Mouse (Mus musculus) liver, embryonic 13.5 days (tissue): ENCODE measurements around the gene Ccser2. TPM values are rescaled to one million over a fixed set of nuclear protein-coding genes. Genes with fewer than 3 reads are reported as not detected.

Source experiments
- ATAC-seq: fragments of 200-750 bp; cut with Nextera tagmentation; 2 replicates; pipeline ENCODE4 v1.8.0; 2017; ENCODE audit warnings: low read depth, mild to moderate bottlenecking, moderate number of reproducible peaks, moderate library complexity
- DNase-seq: peaks from one replicate; pipeline ENCODE4 v3.0.0; 2022
- H3K27ac ChIP-seq: fragments of 300-500 bp; sonication (generic); 2 replicates; pipeline ENCODE4 v1.5.1; 2015; ENCODE audit warnings: moderate library complexity, mild to moderate bottlenecking, inconsistent platforms
- H3K27me3 ChIP-seq: fragments of 300-500 bp; sonication (generic); 2 replicates; pipeline ENCODE4 v1.6.1; 2015; ENCODE audit warnings: mild to moderate bottlenecking, inconsistent platforms
- H3K36me3 ChIP-seq: fragments of 300-500 bp; sonication (generic); 2 replicates; pipeline ENCODE4 v1.6.1; 2015; ENCODE audit warnings: mild to moderate bottlenecking, inconsistent platforms
- H3K4me1 ChIP-seq: fragments of 300-500 bp; sonication (generic); replicated peaks from 2 replicates; pipeline ENCODE4 v1.6.1; 2015; ENCODE audit warnings: inconsistent platforms
- H3K4me2 ChIP-seq: fragments of 300-500 bp; sonication (generic); 2 replicates; pipeline ENCODE4 v1.6.1; 2015; ENCODE audit warnings: inconsistent platforms, mild to moderate bottlenecking, moderate library complexity
- H3K4me3 ChIP-seq: fragments of 300-500 bp; sonication (generic); replicated peaks from 2 replicates; pipeline ENCODE4 v1.5.1; 2015; ENCODE audit warnings: mild to moderate bottlenecking, inconsistent platforms
- H3K9ac ChIP-seq: fragments of 300-500 bp; sonication (generic); 2 replicates; pipeline ENCODE4 v1.6.1; 2015; ENCODE audit warnings: mild to moderate bottlenecking, inconsistent platforms
- H3K9me3 ChIP-seq: fragments of 300-500 bp; sonication (generic); replicated peaks from 2 replicates; pipeline ENCODE4 v1.6.1; 2016; ENCODE audit warnings: inconsistent platforms
- WGBS: fragments of 180-500 bp; shearing (Covaris S2); methylation state at CpG from one replicate; pipeline ENCODE4 v1.1.7; 2015; ENCODE audit not compliant: insufficient replicate concordance; 5-methylcytosine and 5-hydroxymethylcytosine counted together
- polyA plus RNA-seq: library from polyadenylated mRNA; unstranded; fragments of >200 nt; fragmentation: Nextera tagmentation; extraction: Ambion mirVana; gene quantifications from 2 replicates; pipeline ENCODE4 v1.2.1, GENCODE M21; 2015

The Ccser2 gene
- polyA plus RNA-seq, 1 experiment from 2014 or later = 6.4 TPM

- Histone ChIP-seq H3K4me1 (peaks cover 33% of the 10 kb centered on the region), H3K9ac (no peak overlapping the region), H3K27me3 (no peaks in the 10 kb centered on the region), H3K9me3 (no peaks in the 10 kb centered on the region), H3K27ac (no peak overlapping the region), H3K4me3 (no peak overlapping the region), H3K4me2 (no peak overlapping the region), H3K36me3 (no peaks in the 10 kb centered on the region)
- DNase-seq (no peak), ATAC-seq (no peak)
- WGBS = 71% methylated on average over 4 of the region's 4 CpGs
Observed at GRCm38 (mm10) chr14:36971211-36971610, 2.6 kb upstream of the Ccser2 start.

- peaks cover 33% of the 10 kb centered on the region for H3K4me1 ChIP-seq
- H3K9ac ChIP-seq = no peak overlapping the region
- H3K27ac ChIP-seq = no peak overlapping the region
- no peaks in the 10 kb centered on the region for H3K9me3 ChIP-seq
- no peak overlapping the region for H3K4me3 ChIP-seq
- no peak overlapping the region for H3K4me2 ChIP-seq
- ATAC-seq (no peak), DNase-seq (no peak)
- no peaks in the 10 kb centered on the region for H3K27me3 ChIP-seq
- 66% methylated on average over 3 of the region's 3 CpGs for WGBS
- H3K36me3 ChIP-seq = no peaks in the 10 kb centered on the region
Observed at GRCm38 (mm10) chr14:36969861-36970420, 1.4 kb upstream of the Ccser2 start.

- Histone ChIP-seq H3K27me3 (no peaks in the 10 kb centered on the region), H3K9ac (peak overlapping the region; percentile 85), H3K36me3 (no peaks in the 10 kb centered on the region), H3K9me3 (no peaks in the 10 kb centered on the region), H3K27ac (peak overlapping the region; percentile 53), H3K4me1 (peaks cover 33% of the 10 kb centered on the region), H3K4me3 (peak overlapping the region; percentile 88), H3K4me2 (peak overlapping the region; percentile 97)
- DNase-seq (no peak), ATAC-seq (peak; percentile 39)
- under 1% methylated on average over 39 of the region's 49 CpGs for WGBS
Observed at GRCm38 (mm10) chr14:36968076-36968627, 425 bp downstream of the Ccser2 start.

DNA sequence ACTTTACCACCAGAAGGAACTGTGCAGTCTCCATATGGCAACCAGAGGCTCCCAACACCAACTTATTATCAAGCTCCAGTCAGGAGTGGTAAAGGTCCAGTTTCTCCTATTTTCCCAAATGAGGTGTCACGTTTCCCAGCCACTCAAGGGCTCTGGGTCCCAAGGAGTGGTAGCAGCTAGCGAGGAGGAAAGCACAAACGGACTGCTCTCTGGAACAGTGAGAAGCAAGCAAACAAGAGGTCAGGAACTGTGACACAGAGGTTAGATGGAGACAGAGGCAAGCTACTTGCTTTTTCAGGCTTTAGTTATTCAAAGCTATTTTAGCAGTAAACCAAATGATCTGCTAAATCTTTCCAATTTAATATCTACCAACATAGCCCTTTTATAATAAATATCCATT, 3.2 kb downstream of the Ccser2 start:
- DNase-seq (no peak), ATAC-seq (no peak)
- WGBS = 62% methylated on average over 3 of the region's 3 CpGs
- H3K4me3 ChIP-seq = no peak overlapping the region
- H3K9ac ChIP-seq = no peak overlapping the region
- no peaks in the 10 kb centered on the region for H3K36me3 ChIP-seq
- peaks cover 27% of the 10 kb centered on the region for H3K4me1 ChIP-seq
- H3K27me3 ChIP-seq = no peaks in the 10 kb centered on the region
- no peak overlapping the region for H3K27ac ChIP-seq
- no peaks in the 10 kb centered on the region for H3K9me3 ChIP-seq
- no peak overlapping the region for H3K4me2 ChIP-seq

DNA sequence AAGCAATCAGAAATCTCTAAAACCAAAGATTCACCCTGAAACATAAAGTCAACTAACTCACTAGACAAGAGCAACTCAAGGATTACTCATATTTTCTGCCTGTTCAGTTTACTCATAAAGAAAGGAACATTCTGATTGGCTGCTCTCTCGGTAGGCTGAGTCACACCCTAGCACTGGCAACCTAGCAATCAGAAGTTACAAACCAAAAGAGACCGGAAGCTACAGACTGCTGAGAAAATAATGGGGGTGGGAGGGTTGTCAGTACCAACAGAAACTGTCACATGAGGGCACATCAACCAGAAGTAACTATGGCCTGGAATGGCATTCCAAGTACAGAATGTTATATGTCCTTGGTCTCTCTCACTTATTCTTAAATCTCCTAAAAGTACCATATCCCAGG, 6.1 kb downstream of the Ccser2 start:
- WGBS = 62% methylated on average over 2 of the region's 2 CpGs
- Histone ChIP-seq H3K4me2 (no peak overlapping the region), H3K27ac (no peak overlapping the region), H3K9ac (no peak overlapping the region), H3K27me3 (no peaks in the 10 kb centered on the region), H3K4me3 (no peak overlapping the region), H3K36me3 (no peaks in the 10 kb centered on the region), H3K4me1 (peaks cover 5% of the 10 kb centered on the region), H3K9me3 (no peaks in the 10 kb centered on the region)
- DNase-seq (no peak), ATAC-seq (no peak)

DNA sequence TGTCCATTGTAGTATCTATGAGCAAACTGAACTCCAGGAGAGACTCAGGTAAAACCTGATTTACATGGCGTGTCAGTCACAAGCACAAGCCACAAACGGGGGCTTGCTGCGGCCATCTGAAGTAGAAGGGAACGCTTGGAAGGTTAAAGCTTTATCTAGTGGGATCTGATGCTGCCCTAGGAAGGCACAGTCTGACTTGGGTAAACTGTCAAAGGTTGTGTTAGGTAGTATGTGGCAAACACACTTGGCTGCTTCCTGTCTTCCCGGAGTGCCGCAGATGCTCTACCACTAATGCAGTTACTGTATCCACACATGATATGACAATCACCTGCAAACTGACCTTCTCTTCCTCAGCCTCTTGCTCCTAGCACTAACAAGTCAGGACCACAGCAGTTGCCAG, 10.9 kb downstream of the Ccser2 start:
- no peak overlapping the region for H3K4me2 ChIP-seq

GRCm38 (mm10) chr14:36957261-36957660, 11.3 kb downstream of the Ccser2 start:
- H3K27me3 ChIP-seq = no peaks in the 10 kb centered on the region
- DNase-seq (no peak), ATAC-seq (peak; percentile 60; the same call in 1 of the 2 replicates)
- peaks cover 13% of the 10 kb centered on the region for H3K4me1 ChIP-seq
- H3K9ac ChIP-seq = no peak overlapping the region
- WGBS = 65% methylated on average over 6 of the region's 6 CpGs
- no peaks in the 10 kb centered on the region for H3K9me3 ChIP-seq
- no peak overlapping the region for H3K4me3 ChIP-seq
- no peaks in the 10 kb centered on the region for H3K36me3 ChIP-seq
- H3K4me2 ChIP-seq = no peak overlapping the region
- peak overlapping the region; percentile 55 for H3K27ac ChIP-seq

More for the DNA sequence above, 10.9 kb downstream of the Ccser2 start:
- WGBS = 77% methylated on average over 6 of the region's 6 CpGs
- DNase-seq (no peak), ATAC-seq (no peak)
- Histone ChIP-seq H3K36me3 (no peaks in the 10 kb centered on the region), H3K4me3 (no peak overlapping the region), H3K27me3 (no peaks in the 10 kb centered on the region), H3K9ac (no peak overlapping the region), H3K9me3 (no peaks in the 10 kb centered on the region), H3K27ac (peak overlapping the region; percentile 55), H3K4me1 (peaks cover 10% of the 10 kb centered on the region)

- Histone ChIP-seq H3K4me1 (peaks cover 13% of the 10 kb centered on the region), H3K9me3 (no peaks in the 10 kb centered on the region), H3K27ac (no peak overlapping the region), H3K4me2 (no peak overlapping the region), H3K36me3 (no peaks in the 10 kb centered on the region), H3K9ac (no peak overlapping the region), H3K27me3 (no peaks in the 10 kb centered on the region), H3K4me3 (no peak overlapping the region)
- 51% methylated on average over 5 of the region's 5 CpGs for WGBS
- no peak for DNase-seq
- ATAC-seq = no peak
Observed at GRCm38 (mm10) chr14:36956717-36957116, 11.9 kb downstream of the Ccser2 start.

- H3K9ac ChIP-seq = no peak overlapping the region
- no peak overlapping the region for H3K4me2 ChIP-seq
- H3K27ac ChIP-seq = no peak overlapping the region
- no peak for ATAC-seq
- H3K27me3 ChIP-seq = no peaks in the 10 kb centered on the region
- H3K36me3 ChIP-seq = no peaks in the 10 kb centered on the region
- DNase-seq = no peak
- peaks cover 13% of the 10 kb centered on the region for H3K4me1 ChIP-seq
- no peak overlapping the region for H3K4me3 ChIP-seq
- WGBS = 43% methylated on average over 10 of the region's 10 CpGs
- no peaks in the 10 kb centered on the region for H3K9me3 ChIP-seq
Observed at GRCm38 (mm10) chr14:36952687-36953426, 15.7 kb downstream of the Ccser2 start.

DNA sequence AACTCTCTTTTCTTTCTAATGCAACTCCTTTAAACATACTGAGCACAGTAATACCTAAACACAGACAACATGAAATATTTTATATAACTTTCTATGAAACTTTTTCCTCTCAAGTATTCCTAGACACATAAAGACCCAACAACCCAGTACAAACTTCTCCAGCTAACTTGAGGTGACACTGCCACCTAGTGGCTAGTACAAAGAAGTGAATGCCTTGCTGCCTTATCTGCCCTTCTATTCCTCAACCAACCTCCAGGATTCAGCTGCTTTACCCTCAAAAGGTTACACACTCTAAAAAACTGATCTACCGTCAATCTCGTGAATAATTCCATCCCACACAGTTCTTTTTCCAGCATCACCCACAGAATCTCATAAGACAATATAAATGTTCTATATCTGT, 16.4 kb downstream of the Ccser2 start:
- H3K9me3 ChIP-seq = no peaks in the 10 kb centered on the region
- ATAC-seq = peak; percentile 48; the same call in 1 of the 2 replicates
- no peak for DNase-seq
- 16% methylated on average over 2 of the region's 2 CpGs for WGBS
- no peak overlapping the region for H3K4me3 ChIP-seq
- H3K36me3 ChIP-seq = no peaks in the 10 kb centered on the region
- no peak overlapping the region for H3K4me2 ChIP-seq
- no peak overlapping the region for H3K9ac ChIP-seq
- peaks cover 13% of the 10 kb centered on the region for H3K4me1 ChIP-seq
- H3K27me3 ChIP-seq = no peaks in the 10 kb centered on the region
- no peak overlapping the region for H3K27ac ChIP-seq

DNA sequence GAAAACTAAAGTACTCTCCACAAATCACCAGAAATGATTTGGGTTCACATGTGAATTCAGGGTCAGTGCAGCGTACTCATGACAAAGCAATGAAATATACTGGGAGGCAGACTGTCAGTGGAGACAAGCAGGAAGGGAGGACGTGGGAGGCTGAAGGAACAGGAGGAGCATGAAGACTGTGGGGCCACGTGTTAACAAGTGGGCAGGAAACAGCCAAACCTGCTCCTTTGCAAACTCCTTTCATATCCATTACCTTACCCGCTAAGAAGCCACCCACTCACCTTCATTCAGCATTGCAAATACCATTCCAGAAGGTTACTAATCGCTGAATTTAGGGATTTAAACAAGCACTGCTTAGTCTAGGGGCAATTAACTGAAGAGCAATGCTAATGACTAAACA, 25.9 kb downstream of the Ccser2 start:
- Histone ChIP-seq H3K4me2 (no peak overlapping the region), H3K4me1 (no peaks in the 10 kb centered on the region), H3K27ac (no peak overlapping the region), H3K36me3 (no peaks in the 10 kb centered on the region), H3K4me3 (no peak overlapping the region), H3K9me3 (no peaks in the 10 kb centered on the region), H3K27me3 (no peaks in the 10 kb centered on the region), H3K9ac (no peak overlapping the region)
- DNase-seq (no peak), ATAC-seq (no peak)
- WGBS = 42% methylated on average over 5 of the region's 5 CpGs

DNA sequence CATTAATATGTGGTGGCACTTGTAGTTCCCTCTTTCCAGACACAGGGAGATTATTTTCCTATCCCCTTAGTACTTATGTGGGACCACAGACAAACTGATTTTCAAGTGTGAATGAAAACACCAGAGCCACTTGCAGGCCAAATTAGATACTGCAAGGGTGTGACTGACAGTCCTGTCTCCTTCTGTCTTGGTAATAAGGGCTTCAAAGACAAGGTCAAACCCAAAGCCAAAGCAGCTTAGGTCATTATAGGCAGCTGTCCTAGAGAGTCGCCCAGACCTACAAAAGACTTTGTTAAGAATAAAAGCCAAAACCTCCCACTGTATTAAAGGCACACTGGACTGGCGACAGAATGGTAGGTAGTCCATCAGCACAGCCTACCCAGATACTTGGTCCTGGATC, 30.6 kb downstream of the Ccser2 start:
- Histone ChIP-seq H3K9ac (no peak overlapping the region), H3K4me2 (no peak overlapping the region), H3K9me3 (no peaks in the 10 kb centered on the region), H3K36me3 (no peaks in the 10 kb centered on the region), H3K27me3 (no peaks in the 10 kb centered on the region), H3K4me3 (no peak overlapping the region), H3K27ac (no peak overlapping the region), H3K4me1 (no peaks in the 10 kb centered on the region)
- WGBS = 52% methylated on average over 2 of the region's 2 CpGs
- ATAC-seq (no peak), DNase-seq (no peak)
